Mouse (Mus musculus) inflammation-experienced regulatory T-cells, adult 6 months (primary cell): Measurements from ENCODE around the gene Olfr30. TPM values are rescaled to one million over a fixed set of nuclear protein-coding genes. Genes with fewer than 3 reads are reported as not detected.
"Not testable (repeated sequence)": the region's sequence is repeated elsewhere in the genome, so short reads cannot be mapped to it uniquely, and the experiment has no call there.

Experiments
- ATAC-seq: one replicate; pipeline ENCODE4 v1.8.0; 2017
- polyA plus RNA-seq, 3 experiments: library from polyadenylated mRNA; unstranded; fragments of 100-300 nt; shearing (Covaris generic); gene quantifications; one replicate each; pipeline ENCODE4 v1.2.1; 2017

The Olfr30 gene
- not detected for polyA plus RNA-seq

DNA sequence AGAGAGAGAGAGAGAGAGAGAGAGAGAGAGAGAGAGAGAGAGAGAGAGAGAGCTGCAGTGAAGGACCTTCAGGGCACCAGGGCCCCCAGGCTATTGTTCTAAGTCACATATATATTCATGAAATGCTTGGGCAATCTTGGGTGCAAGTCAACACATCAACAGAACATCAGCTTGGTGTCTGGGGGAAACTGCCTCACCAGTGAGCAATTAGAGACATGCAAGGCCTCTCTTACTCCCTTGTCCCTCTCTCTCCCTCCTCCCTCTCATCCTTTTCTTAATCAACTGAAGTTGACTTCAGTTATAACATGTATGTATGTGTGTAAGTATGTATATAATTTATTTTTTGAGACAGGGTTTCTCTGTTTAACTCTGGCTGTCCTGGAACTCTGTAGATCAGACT is at the start of gene Olfr30:
Gene Olfr30, minus strand, starts transcription at position 101 of the 400 bp plus-strand sequence.
- ATAC-seq: no peak

DNA sequence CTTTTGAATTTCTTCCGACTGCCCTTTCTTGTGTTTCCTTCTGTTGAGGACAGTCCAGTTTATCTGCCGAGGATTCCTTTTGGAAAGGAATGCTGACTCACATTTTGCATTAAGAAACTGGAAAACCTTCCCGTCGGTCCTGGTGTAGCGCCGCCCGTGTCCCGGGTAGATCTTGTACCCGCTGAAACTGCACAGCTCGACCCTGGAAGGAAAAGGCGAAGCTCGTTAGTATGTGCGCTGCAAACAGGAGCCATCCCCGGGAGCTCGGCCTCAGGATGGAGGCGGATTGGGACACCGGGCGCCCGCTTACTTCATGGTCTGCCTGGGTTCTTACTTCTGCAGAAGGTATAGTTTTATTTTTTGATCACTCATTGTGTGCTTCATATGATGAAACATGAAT is 47.0 kb upstream of the Olfr30 start:
- ATAC-seq: not testable (repeated sequence)

DNA sequence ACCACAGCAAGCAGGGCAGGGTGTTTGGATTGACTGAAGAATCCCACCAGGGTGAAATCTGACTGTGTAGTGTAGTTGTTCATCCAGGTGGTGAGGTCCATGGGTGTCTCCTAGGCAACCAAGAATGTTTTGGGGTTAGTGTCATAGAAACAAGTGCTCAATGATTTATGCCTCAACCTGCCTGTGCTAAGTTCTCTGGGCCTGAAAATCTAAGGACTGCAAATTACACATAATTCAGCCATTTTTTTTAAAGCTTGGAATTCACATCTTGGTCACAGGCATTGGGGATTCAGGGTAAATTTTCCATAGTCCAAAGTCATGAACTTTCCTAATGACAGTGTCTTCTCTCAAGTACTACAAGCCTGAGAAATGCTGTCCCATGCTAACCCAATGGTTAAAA is 40.4 kb upstream of the Olfr30 start, which contains the start of gene Olfr331:
Gene Olfr331, minus strand, starts transcription at position 101 of the 400 bp plus-strand sequence.
- ATAC-seq: not testable (repeated sequence)

DNA sequence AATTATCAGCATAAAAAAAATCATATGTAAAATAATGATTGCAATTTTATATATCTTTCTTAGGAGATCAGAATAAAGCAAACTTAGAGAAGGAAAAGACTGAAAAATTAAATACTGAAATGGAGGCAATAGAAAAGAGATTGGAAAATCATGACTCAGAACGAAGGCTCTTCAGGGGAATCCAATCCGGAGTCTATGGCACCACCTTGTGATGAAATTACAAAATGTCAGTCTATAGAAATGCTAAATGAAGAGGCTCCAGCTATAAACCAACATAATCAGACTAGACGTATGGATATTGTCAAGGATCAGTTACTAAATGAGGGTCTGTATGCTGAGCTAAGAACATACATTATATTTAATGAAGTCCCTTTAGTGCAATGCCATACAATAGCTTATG is 37.2 kb upstream of the Olfr30 start:
- ATAC-seq: no peak

DNA sequence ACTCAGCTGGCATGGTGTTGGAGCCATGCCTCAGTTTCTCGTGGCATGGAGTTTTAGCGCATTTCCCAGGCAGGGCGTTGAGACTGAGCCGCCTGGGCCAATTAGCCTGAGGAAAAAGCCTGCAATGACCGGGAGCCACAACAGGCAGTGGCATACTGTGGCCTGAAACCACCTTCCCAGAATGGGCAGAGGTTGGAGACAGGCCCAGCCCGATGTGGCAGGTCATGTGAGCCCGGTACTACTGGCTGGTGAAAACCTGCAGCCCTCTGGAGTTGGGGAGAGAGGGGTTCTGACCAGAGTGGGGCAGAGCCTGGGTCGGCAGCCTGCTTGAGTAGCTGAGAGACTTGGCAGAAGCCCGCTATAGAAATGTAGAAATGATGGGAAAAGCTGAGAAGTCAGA is 36.7 kb upstream of the Olfr30 start:
- ATAC-seq: no peak

DNA sequence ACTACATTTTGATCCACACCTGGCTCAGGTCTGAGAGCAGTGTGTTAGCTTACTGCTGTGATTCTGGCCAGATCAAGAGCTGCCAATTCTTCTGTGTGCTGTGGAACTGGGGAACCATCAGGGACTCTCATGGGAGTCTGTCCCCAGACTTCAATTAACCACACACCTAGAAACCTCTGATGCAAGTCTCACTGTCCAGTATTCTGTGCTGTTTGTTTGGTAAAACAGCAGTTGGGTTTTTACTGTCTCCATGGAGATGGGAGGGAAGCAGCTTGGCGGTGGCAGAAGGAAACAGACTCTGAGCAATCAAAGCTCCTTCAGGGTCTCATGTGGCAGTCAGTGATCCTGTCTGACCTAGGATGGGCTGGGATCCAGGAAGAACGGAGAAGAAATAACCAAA is 30.4 kb upstream of the Olfr30 start, which contains the start of gene Olfr332:
Gene Olfr332, minus strand, starts transcription at position 101 of the 400 bp plus-strand sequence.
- ATAC-seq: no peak

DNA sequence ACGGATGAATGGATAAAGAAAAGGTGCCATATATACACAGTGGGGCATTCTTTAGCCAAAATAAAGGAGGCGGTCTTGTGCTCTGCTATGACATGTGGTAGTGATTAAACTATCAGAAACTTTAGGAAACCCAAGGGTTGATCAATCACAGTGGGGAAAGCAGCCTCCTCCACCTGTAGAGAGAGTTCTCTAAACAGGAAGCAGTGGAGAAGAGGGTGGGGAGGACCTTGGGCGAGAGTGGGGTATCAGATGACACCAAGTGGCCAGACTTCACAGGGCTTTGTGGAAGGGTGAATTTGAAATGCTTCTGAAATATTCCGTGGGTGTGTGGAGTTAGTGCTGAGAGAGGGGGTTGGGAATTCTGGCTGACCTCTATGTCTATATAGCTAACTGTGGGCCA is 8.5 kb downstream of the Olfr30 start:
- no peak for ATAC-seq

DNA sequence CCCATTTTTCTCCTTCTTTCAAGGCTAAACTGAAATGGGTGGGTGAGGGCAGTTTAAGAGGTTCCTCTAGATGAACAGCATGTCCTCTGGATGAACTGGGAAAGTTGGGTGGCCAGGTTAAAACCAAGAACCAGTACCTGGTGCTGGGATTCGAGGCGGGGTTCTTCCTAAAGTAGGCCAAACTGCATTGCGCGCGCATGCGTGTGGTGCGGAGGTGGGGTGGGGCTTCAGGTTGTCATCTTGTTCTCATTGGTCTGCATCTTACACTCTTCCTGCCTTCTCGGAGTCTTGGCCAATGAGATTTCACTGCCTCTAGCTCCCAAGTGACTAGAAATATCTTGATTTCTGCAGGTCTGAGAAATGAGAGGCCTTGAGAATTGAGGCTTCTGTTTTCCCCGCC is 9.3 kb downstream of the Olfr30 start, which contains the start of gene Lypd9:
Gene Lypd9, minus strand, starts transcription at position 165 of the 400 bp plus-strand sequence.
- no peak for ATAC-seq

DNA sequence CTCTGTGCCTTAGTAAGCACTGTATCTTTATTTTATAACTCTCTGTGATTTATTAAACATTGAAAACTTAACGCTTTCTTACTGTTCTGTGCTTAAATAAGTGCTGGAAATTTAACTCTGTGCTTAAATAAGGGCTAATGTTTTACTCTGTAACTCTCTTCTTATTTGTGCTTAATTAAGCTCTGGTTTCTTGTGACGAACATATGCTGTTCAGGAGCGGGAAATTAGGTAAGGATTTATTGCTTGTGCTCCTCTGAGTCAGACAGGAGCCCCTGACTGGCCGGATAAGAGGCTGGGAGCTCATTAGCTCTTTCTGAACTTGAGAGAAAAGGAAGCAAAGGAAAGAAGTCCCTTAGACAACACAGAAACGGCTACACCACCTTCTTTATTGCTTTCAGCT is 24.2 kb downstream of the Olfr30 start:
- no peak for ATAC-seq

DNA sequence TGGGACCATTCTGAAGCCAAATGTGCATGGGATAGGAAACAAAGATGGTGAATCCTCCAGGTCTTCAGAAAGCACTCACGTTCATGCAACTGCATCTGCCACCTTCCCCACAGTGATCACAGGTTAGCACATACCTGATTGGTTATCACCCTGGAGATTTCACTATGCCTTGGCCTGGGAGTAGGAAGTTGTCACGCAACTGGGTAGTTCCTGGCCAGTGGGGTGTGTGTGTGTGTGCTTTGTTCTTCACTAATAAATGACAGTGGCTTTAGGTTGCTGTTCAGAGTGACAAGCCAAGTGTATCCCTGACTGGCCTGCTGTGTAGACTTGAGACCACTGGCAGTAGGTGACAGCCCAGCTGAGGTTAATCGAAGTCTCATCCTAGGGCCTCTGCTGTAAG is 29.8 kb downstream of the Olfr30 start, which contains the start of gene Gm12253:
Gene Gm12253, plus strand, starts transcription at position 301 of the 400 bp plus-strand sequence.
- no peak for ATAC-seq

DNA sequence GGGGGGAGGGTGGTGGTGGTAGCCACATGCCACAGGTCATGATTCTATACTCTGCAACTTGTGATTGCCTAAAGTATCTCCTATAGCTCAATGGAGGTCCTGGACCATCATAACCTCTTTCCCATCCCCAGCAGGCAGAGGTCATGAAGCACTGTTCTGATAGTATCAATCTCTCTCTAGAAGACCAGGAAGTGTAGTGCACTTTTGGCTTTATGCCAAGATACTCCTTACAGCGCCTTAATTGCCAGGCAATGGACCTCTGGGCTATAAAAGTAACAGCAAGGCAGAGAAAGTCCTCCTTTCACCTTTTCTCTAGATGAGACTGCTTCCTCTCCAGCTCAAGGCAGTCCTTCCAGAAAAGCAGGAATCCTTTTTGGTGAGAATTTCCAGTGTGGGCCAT is 41.3 kb downstream of the Olfr30 start, which contains the start of gene 1810065E05Rik:
Gene 1810065E05Rik, plus strand, starts transcription at position 297 of the 400 bp plus-strand sequence.
- no peak for ATAC-seq

DNA sequence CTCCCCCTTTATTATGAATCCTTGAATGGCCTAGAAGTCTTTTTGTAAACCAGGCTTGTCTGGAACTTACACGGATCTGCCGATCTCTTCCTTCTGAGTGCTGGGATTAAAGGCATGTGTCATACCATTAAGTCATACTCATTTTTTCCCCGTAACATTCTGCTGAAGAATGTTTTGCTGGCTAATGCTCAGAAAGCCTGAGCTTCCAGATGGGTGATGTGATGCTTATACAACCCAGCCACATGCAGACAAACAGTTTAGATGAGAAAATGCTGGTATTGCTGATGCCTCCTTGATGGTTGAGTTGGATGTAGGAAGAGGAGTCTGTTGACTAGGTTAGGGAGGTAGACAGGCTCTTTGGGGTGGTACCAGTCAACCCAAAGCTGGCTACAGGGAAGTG is 43.7 kb downstream of the Olfr30 start:
- no peak for ATAC-seq

DNA sequence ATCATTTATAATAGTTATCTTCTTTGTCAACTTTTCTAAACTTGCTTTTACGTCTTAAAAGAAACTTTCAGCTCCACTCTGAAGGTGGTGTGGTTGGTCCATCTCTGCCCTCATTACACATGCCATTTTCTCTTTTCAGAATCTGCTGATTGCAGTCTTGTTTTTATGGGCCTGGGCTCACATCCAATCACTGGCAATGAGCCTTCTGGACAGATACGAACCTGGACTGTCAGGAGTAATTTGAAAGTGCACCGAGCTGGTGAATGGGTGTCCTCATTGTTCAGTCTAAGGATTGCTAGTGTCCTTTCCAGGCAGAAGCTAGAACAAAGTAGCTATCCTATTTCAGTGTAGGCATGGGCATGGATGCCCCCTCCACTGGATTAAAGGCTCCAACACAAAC is 54.0 kb downstream of the Olfr30 start:
- no peak for ATAC-seq

Other genes starting within 250 kb of the Olfr30 start
- gene 4930438A08Rik, start 187.5 kb downstream of the Olfr30 start, polyA plus RNA-seq: not detected
- 10 to 100 TPM in 1 of 3 experiments, 1 to 10 TPM in 2; 7.6 to 10.2 (median 7.8) TPM for gene Zfp692, start 155.2 kb downstream of the Olfr30 start, polyA plus RNA-seq
- 10 to 100 TPM; 40.5 to 41.4 (median 41.1) TPM for gene Zfp672, start 131.9 kb downstream of the Olfr30 start, polyA plus RNA-seq
- gene Sh3bp5l, start 131.5 kb downstream of the Olfr30 start, polyA plus RNA-seq: 1 to 10 TPM; 5.1 to 7.9 (median 6.8) TPM
- not detected for gene Lypd8, start 83.2 kb downstream of the Olfr30 start, polyA plus RNA-seq
- not detected for gene 1810065E05Rik, start 41.2 kb downstream of the Olfr30 start, polyA plus RNA-seq
- not detected for gene Gm12253, start 29.7 kb downstream of the Olfr30 start, polyA plus RNA-seq
- not detected for gene Lypd9, start 9.3 kb downstream of the Olfr30 start, polyA plus RNA-seq
- under 1 TPM in 1 of 3 experiments, not detected in 2; 0.13 TPM for gene Olfr332, start 30.3 kb upstream of the Olfr30 start, polyA plus RNA-seq
- gene Olfr331, start 40.3 kb upstream of the Olfr30 start, polyA plus RNA-seq: not detected
- not detected for gene Olfr330, start 72.6 kb upstream of the Olfr30 start, polyA plus RNA-seq
- not detected for gene Olfr329-ps, start 84.2 kb upstream of the Olfr30 start, polyA plus RNA-seq
- gene Olfr328, start 93.4 kb upstream of the Olfr30 start, polyA plus RNA-seq: not detected
- under 1 TPM in 1 of 3 experiments, not detected in 2; 0.26 TPM for gene Olfr224, start 108.3 kb upstream of the Olfr30 start, polyA plus RNA-seq
- not detected for gene Olfr325, start 115.5 kb upstream of the Olfr30 start, polyA plus RNA-seq
- not detected for gene Olfr324, start 132.8 kb upstream of the Olfr30 start, polyA plus RNA-seq
- gene 2210407C18Rik, start 153.8 kb upstream of the Olfr30 start, polyA plus RNA-seq: not detected
- gene Olfr323, start 168.2 kb upstream of the Olfr30 start, polyA plus RNA-seq: not detected
- not detected for gene Trim58, start 178.2 kb upstream of the Olfr30 start, polyA plus RNA-seq
- not detected for gene Olfr322, start 196.5 kb upstream of the Olfr30 start, polyA plus RNA-seq
- gene Olfr320, start 218.8 kb upstream of the Olfr30 start, polyA plus RNA-seq: not detected
- not detected for gene Olfr319, start 236.9 kb upstream of the Olfr30 start, polyA plus RNA-seq